Mouse (Mus musculus): ENCODE measurements around the gene Atn1. TPM values are rescaled to one million over a fixed set of nuclear protein-coding genes. Genes with fewer than 3 reads are reported as not detected.

Atn1 gene
- polyA plus RNA-seq, 1 experiment = 75.6 TPM

Other genes with a start within 250 kb of the Atn1 start
- 0.97 and 1.1 TPM in 2 replicates for gene C1ra, start 244.1 kb downstream of the Atn1 start, polyA plus RNA-seq (2012; rRNA removed)
- gene C1s1, start 214.2 kb downstream of the Atn1 start, polyA plus RNA-seq (2012; rRNA removed) = 1.6 and 2.3 TPM in 2 replicates
- not detected in 2 replicates for gene C1rb, start 186.2 kb downstream of the Atn1 start, polyA plus RNA-seq (2012; rRNA removed)
- 0.59 and 0.62 TPM in 2 replicates for gene C1s2, start 120.4 kb downstream of the Atn1 start, polyA plus RNA-seq (2012; rRNA removed)
- 43.0 and 45.9 TPM in 2 replicates for gene Lpcat3, start 93.5 kb downstream of the Atn1 start, polyA plus RNA-seq (2012; rRNA removed)
- 62.4 and 68.0 TPM in 2 replicates for gene Emg1, start 44.3 kb downstream of the Atn1 start, polyA plus RNA-seq (2012; rRNA removed)
- 107 and 108 TPM in 2 replicates for gene Phb2, start 44.2 kb downstream of the Atn1 start, polyA plus RNA-seq (2012; rRNA removed)
- gene Ptpn6, start 17.8 kb downstream of the Atn1 start, polyA plus RNA-seq (2012; rRNA removed) = 5.1 and 7.1 TPM in 2 replicates
- gene Grcc10, start 15.2 kb downstream of the Atn1 start, polyA plus RNA-seq (2012; rRNA removed) = 383 and 401 TPM in 2 replicates
- not detected in 2 replicates for gene Gm45234, start 503 bp downstream of the Atn1 start, polyA plus RNA-seq (2012; rRNA removed)
- gene Eno2, start 13.1 kb upstream of the Atn1 start, polyA plus RNA-seq (2012; rRNA removed) = 822 and 850 TPM in 2 replicates
- 5.0 and 7.6 TPM in 2 replicates for gene Lrrc23, start 23.2 kb upstream of the Atn1 start, polyA plus RNA-seq (2012; rRNA removed)
- 7.0 and 7.3 TPM in 2 replicates for gene Spsb2, start 52.1 kb upstream of the Atn1 start, polyA plus RNA-seq (2012; rRNA removed)
- 861 and 922 TPM in 2 replicates for gene Tpi1, start 57.8 kb upstream of the Atn1 start, polyA plus RNA-seq (2012; rRNA removed)
- 133 and 147 TPM in 2 replicates for gene Usp5, start 73.0 kb upstream of the Atn1 start, polyA plus RNA-seq (2012; rRNA removed)
- 2.2 and 2.8 TPM in 2 replicates for gene Cdca3, start 73.0 kb upstream of the Atn1 start, polyA plus RNA-seq (2012; rRNA removed)
- gene Gnb3, start 83.8 kb upstream of the Atn1 start, polyA plus RNA-seq (2012; rRNA removed) = 0.50 and 0.53 TPM in 2 replicates
- gene P3h3, start 101.2 kb upstream of the Atn1 start, polyA plus RNA-seq (2012; rRNA removed) = 80.2 and 83.2 TPM in 2 replicates
- gene Gpr162, start 107.5 kb upstream of the Atn1 start, polyA plus RNA-seq (2012; rRNA removed) = 190 and 200 TPM in 2 replicates
- gene Cd4, start 131.7 kb upstream of the Atn1 start, polyA plus RNA-seq (2012; rRNA removed) = 0.64 and 1.3 TPM in 2 replicates
- gene Lag3, start 155.2 kb upstream of the Atn1 start, polyA plus RNA-seq (2012; rRNA removed) = 5.9 and 6.0 TPM in 2 replicates
- gene Ptms, start 163.6 kb upstream of the Atn1 start, polyA plus RNA-seq (2012; rRNA removed) = 1,541 and 1,645 TPM in 2 replicates
- 689 and 754 TPM in 2 replicates for gene Mlf2, start 174.9 kb upstream of the Atn1 start, polyA plus RNA-seq (2012; rRNA removed)
- 261 and 265 TPM in 2 replicates for gene Cops7a, start 209.0 kb upstream of the Atn1 start, polyA plus RNA-seq (2012; rRNA removed)
- gene Pianp, start 240.2 kb upstream of the Atn1 start, polyA plus RNA-seq (2012; rRNA removed) = 181 and 198 TPM in 2 replicates

Data from frontal cortex, adult 2 months (tissue).